Mouse (Mus musculus) T-helper 2 cell (primary cell): ENCODE results near the gene Hist2h3c1.
"Not testable (repeated sequence)": the region's sequence is repeated elsewhere in the genome, so short reads cannot be mapped to it uniquely, and the experiment has no call there.

Experiments
- in situ Hi-C: fragments of 300-600 bp; cut with MboI, MseI; formaldehyde crosslinking; loops from one replicate; pipeline ENCODE4 v1.15.1; 2025; ENCODE audit warnings: high pct_unique_total_duplicates

Gene Hist2h3c1

GRCm38 (mm10) chr3:96234914-96235313, 11.6 kb upstream of the Hist2h3c1 start:
- in situ Hi-C loops: no loop called here

GRCm38 (mm10) chr3:96235836-96236235, 10.6 kb upstream of the Hist2h3c1 start:
- in situ Hi-C loops: no loop called here

GRCm38 (mm10) chr3:96236834-96237334, 9.6 kb upstream of the Hist2h3c1 start:
- in situ Hi-C loops: no loop called here

- in situ Hi-C loops: no loop called here
Measured at GRCm38 (mm10) chr3:96237335-96237903, 9.1 kb upstream of the Hist2h3c1 start.

- in situ Hi-C loops: no loop called here
Measured at GRCm38 (mm10) chr3:96237904-96238511, 8.5 kb upstream of the Hist2h3c1 start.

- in situ Hi-C loops: not testable (repeated sequence)
Measured at GRCm38 (mm10) chr3:96238954-96239793, 7.3 kb upstream of the Hist2h3c1 start, which contains the start of gene Hist2h3c2. Gene Hist2h3c2 (minus strand): TSS chr3:96239127.

- in situ Hi-C loops: not testable (repeated sequence)
Measured at GRCm38 (mm10) chr3:96239949-96240798, 6.3 kb upstream of the Hist2h3c1 start, which contains the start of gene Hist2h2aa2. Gene Hist2h2aa2 (minus strand): TSS chr3:96240276.

GRCm38 (mm10) chr3:96240799-96241197, 5.7 kb upstream of the Hist2h3c1 start:
- in situ Hi-C loops: no loop called here

GRCm38 (mm10) chr3:96243921-96244572, 2.4 kb upstream of the Hist2h3c1 start:
- in situ Hi-C loops: no loop called here

- in situ Hi-C loops: not testable (repeated sequence)
Measured at GRCm38 (mm10) chr3:96245003-96245886, 1.2 kb upstream of the Hist2h3c1 start, which contains the start of gene Hist2h2aa1. Gene Hist2h2aa1 (plus strand): TSS chr3:96245497.

- in situ Hi-C loops: not testable (repeated sequence)
Measured at GRCm38 (mm10) chr3:96246018-96246417, 467 bp upstream of the Hist2h3c1 start.

- in situ Hi-C loops: no loop called here
Measured at GRCm38 (mm10) chr3:96247356-96248140, 1.1 kb downstream of the Hist2h3c1 start.

- in situ Hi-C loops: no loop called here
Measured at GRCm38 (mm10) chr3:96248141-96249033, 1.9 kb downstream of the Hist2h3c1 start.

GRCm38 (mm10) chr3:96249034-96249345, 2.5 kb downstream of the Hist2h3c1 start:
- in situ Hi-C loops: no loop called here

- in situ Hi-C loops: no loop called here
Measured at GRCm38 (mm10) chr3:96250890-96251289, 4.4 kb downstream of the Hist2h3c1 start.

- in situ Hi-C loops: no loop called here
Measured at GRCm38 (mm10) chr3:96251787-96252186, 5.3 kb downstream of the Hist2h3c1 start.

- in situ Hi-C loops: no loop called here
Measured at GRCm38 (mm10) chr3:96254683-96255355, 8.3 kb downstream of the Hist2h3c1 start.
